Mouse (Mus musculus) natural killer cell, adult 2 months (primary cell): ENCODE measurements around the gene Tmem37.

Source experiments
- DNase-seq, 2 experiments: peaks; one replicate each; pipeline ENCODE4 v3.0.0; 2022; ENCODE audit warnings: low spot score in 2 of 2

The Tmem37 gene

GRCm38 (mm10) chr1:120093482-120094134, 19.7 kb upstream of the Tmem37 start:
- peak; percentile 72 to 80 for DNase-seq

GRCm38 (mm10) chr1:120090880-120091570, 17.2 kb upstream of the Tmem37 start:
- no peak for DNase-seq

GRCm38 (mm10) chr1:120089180-120089579, 15.3 kb upstream of the Tmem37 start:
- no peak for DNase-seq

- DNase-seq = no peak
These were observed 12.8 kb upstream of the Tmem37 start for GRCm38 (mm10) chr1:120086644-120087043.

- DNase-seq = no peak
These were observed 11.8 kb upstream of the Tmem37 start for GRCm38 (mm10) chr1:120085696-120086095.

- no peak for DNase-seq
These were observed 10.1 kb upstream of the Tmem37 start for GRCm38 (mm10) chr1:120083921-120084517.

- no peak for DNase-seq
These were observed 9.2 kb upstream of the Tmem37 start for GRCm38 (mm10) chr1:120082957-120083585.

GRCm38 (mm10) chr1:120080632-120081031, 6.8 kb upstream of the Tmem37 start:
- no peak for DNase-seq

GRCm38 (mm10) chr1:120077746-120078410, 4.0 kb upstream of the Tmem37 start:
- DNase-seq = no peak

GRCm38 (mm10) chr1:120075507-120075906, 1.6 kb upstream of the Tmem37 start:
- DNase-seq = no peak

GRCm38 (mm10) chr1:120074931-120075330, 1.1 kb upstream of the Tmem37 start:
- no peak for DNase-seq

GRCm38 (mm10) chr1:120074307-120074702, 431 bp upstream of the Tmem37 start:
- DNase-seq = no peak

- no peak for DNase-seq
These were observed 974 bp downstream of the Tmem37 start for GRCm38 (mm10) chr1:120072900-120073299.

- DNase-seq = no peak
These were observed 2.7 kb downstream of the Tmem37 start for GRCm38 (mm10) chr1:120071133-120071532.

GRCm38 (mm10) chr1:120070168-120070567, 3.7 kb downstream of the Tmem37 start:
- no peak for DNase-seq

GRCm38 (mm10) chr1:120069120-120069519, 4.8 kb downstream of the Tmem37 start:
- DNase-seq = no peak

- DNase-seq = no peak
These were observed 7.2 kb downstream of the Tmem37 start for GRCm38 (mm10) chr1:120066625-120067024.

GRCm38 (mm10) chr1:120066159-120066558, 7.7 kb downstream of the Tmem37 start:
- no peak for DNase-seq

GRCm38 (mm10) chr1:120064036-120064682, 9.7 kb downstream of the Tmem37 start:
- DNase-seq = no peak

GRCm38 (mm10) chr1:120062231-120062630, 11.6 kb downstream of the Tmem37 start:
- DNase-seq = no peak

- no peak for DNase-seq
These were observed 13.2 kb downstream of the Tmem37 start for GRCm38 (mm10) chr1:120060687-120061086.
